Mouse (Mus musculus): Measurements from ENCODE around the gene Fanca. TPM values are rescaled to one million over a fixed set of nuclear protein-coding genes. Genes with fewer than 3 reads are reported as not detected.

The Fanca gene
- total and polyA plus RNA-seq, 3 experiments, result 3.9 to 6.2 (median 5.3) TPM

DNA sequence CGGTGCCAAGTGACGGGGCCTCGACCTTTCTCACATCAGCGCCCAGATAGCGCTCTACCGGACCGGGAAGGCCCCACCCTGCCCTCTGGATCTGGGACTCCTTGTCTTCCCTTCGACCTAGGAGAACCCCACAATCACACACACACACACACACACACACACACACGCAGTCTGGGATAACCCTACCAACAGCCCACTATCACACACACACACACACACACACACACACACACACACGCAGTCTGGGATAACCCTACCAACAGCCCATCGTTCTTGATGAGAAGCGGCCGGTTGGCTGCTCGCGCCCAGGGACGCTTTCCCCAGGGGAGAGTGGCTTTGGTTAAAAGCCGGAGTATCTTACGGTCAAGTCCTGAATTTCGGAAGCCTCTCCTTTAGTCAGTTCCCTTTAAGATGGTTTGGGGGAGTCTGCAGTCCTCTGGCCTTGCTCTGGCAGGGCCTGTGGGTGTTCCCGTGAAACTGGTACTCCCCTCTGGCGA, 14.8 kb upstream of the Fanca start:
- WGBS, result 8% methylated on average over 17 of the region's 21 CpGs
- Histone ChIP-seq H3K36me3 (ENCODE audit: control insufficient read depth, insufficient read depth, low read length) (no peaks in the 10 kb centered on the region), H3K9ac (ENCODE audit: low read depth, low read length) (no peak overlapping the region), H3K79me2 (replicated peaks; ENCODE audit: control insufficient read depth, insufficient read depth, low read length) (no peaks in the 10 kb centered on the region), H3K4me1 (ENCODE audit: control insufficient read depth, insufficient read depth, low read length) (no peaks in the 10 kb centered on the region), H3K4me3 (peak overlapping the region; percentile 41), H3K27ac (no peak overlapping the region), H3K27me3 (ENCODE audit: control insufficient read depth, insufficient read depth, low read length) (peaks cover 3% of the 10 kb centered on the region)
- DNase-seq, result no peak
- intact Hi-C loops (cut with DNase I), result no loop called here
- no peak for TF ChIP-seq POLR2A (IDR thresholded peaks at IDR 0.05; ENCODE audit: insufficient read depth, low read depth, low read length)
- TF ChIP-seq CTCF (IDR thresholded peaks at IDR 0.05), result no peak
- no peak for TF ChIP-seq EP300 (IDR thresholded peaks at IDR 0.05; ENCODE audit: insufficient read depth, low read depth, low read length)

DNA sequence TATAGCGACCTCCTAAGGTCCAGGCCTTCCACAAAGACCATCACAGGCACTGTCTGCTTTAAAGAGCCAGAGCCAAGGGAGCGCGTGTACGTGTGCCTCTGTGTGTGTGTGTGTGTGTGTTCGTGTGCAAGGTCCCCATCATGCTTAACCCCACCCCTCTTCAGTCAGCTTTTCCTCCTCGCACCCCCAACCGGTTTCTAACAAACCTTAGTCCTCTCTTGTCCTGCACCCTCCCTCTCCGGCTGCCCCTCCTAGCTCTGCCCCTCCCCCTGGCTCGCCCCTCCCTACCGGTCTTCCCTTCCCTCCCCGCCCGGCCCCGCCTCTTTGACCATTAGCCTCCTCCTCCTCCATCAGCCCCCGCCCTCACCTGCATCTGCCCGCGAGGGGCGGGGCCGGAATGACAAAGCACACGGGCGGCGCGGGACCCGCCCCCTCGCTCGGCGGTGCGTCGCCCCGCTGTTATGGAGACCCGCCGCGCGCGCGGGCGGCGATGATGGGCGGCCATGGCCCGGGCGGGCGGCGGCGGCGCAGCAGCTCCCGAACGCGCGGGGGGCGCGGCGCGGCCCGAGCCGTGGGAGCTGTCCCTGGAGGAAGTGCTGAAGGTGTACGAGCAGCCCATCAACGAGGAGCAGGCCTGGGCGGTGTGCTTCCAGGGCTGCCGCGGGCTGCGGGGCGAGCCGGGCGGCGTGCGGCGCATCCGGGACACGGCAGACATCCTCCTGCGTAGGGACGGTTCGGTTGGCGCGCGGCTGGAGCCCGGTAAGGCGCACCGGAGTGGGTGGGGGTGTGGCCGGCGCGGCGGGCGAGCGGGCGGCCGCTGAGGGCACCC, 14.1 kb upstream of the Fanca start, which contains the start of gene Spire2:
Gene Spire2 (plus strand): TSS at position 452 of the 829 bp plus-strand sequence.
- 2% methylated on average over 72 of the region's 85 CpGs for WGBS
- TF ChIP-seq CTCF (IDR thresholded peaks at IDR 0.05), result no peak
- H3K27me3 ChIP-seq (ENCODE audit: control insufficient read depth, insufficient read depth, low read length), result peaks cover 3% of the 10 kb centered on the region
- peak; percentile 78 to 81 for DNase-seq
- H3K27ac ChIP-seq, result no peak within 1 kb of the TSS
- intact Hi-C loops (cut with DNase I), result no loop called here
- peak within 1 kb of the TSS; percentile 41 for H3K4me3 ChIP-seq
- no peaks in the 10 kb centered on the region for H3K36me3 ChIP-seq (ENCODE audit: control insufficient read depth, insufficient read depth, low read length)
- no peak within 1 kb of the TSS for H3K9ac ChIP-seq (ENCODE audit: low read depth, low read length)
- H3K79me2 ChIP-seq (replicated peaks; ENCODE audit: control insufficient read depth, insufficient read depth, low read length), result no peaks in the 10 kb centered on the region
- H3K4me1 ChIP-seq (ENCODE audit: control insufficient read depth, insufficient read depth, low read length), result no peaks in the 10 kb centered on the region

DNA sequence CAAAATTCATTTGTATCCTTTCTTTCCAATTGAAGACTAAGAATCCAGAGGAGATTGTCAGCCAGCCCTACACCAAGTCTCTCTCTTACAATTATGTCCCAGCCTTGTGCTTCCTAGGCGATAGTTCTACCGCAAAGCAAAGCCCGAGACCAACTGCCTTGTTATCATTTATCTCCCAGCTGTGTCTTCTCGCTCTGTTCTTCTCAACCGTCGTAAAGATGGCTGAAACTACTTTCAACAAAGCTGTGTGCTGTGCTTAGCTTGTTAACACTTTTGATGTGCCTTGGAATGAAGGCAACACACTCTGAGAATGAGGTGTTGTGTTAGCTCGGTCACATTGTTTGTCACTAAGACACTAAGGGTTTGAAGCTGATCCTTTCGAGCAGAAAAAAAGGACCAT, 13.4 kb upstream of the Fanca start:
- intact Hi-C loops (cut with DNase I), result no loop called here
- no peak for DNase-seq
- TF ChIP-seq POLR2A (IDR thresholded peaks at IDR 0.05; ENCODE audit: insufficient read depth, low read depth, low read length) (no peak), EP300 (IDR thresholded peaks at IDR 0.05; ENCODE audit: insufficient read depth, low read depth, low read length) (no peak), CTCF (IDR thresholded peaks at IDR 0.05) (no peak)
- H3K4me1 ChIP-seq (ENCODE audit: control insufficient read depth, insufficient read depth, low read length), result no peaks in the 10 kb centered on the region
- H3K9ac ChIP-seq (ENCODE audit: low read depth, low read length), result no peak overlapping the region
- H3K79me2 ChIP-seq (replicated peaks; ENCODE audit: control insufficient read depth, insufficient read depth, low read length), result no peaks in the 10 kb centered on the region
- no peak overlapping the region for H3K27ac ChIP-seq
- WGBS, result 28% methylated on average over 8 of the region's 8 CpGs
- H3K27me3 ChIP-seq (ENCODE audit: control insufficient read depth, insufficient read depth, low read length), result peaks cover 3% of the 10 kb centered on the region
- H3K36me3 ChIP-seq (ENCODE audit: control insufficient read depth, insufficient read depth, low read length), result no peaks in the 10 kb centered on the region
- H3K4me3 ChIP-seq, result no peak overlapping the region

DNA sequence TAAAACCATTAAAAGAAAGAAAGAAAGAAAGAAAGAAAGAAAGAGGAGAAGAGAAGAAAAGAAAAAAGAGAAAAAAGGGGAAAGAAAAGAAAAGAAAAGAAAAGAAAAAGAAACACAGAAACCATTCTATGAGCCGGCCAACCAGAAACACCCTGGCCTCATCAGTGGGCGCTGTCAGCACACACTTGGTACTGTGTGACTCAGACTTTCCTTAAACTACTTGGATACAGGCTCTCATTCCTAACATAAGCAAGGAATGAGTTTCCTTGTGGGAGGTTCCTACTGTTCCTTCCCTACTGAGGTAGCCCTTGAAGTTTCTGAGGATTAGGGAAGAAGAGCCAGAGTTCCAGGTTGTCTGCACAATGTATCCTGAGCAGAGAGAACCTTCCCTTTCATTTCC, 12.9 kb upstream of the Fanca start:
- 28% methylated on average over 2 of the region's 2 CpGs for WGBS
- Histone ChIP-seq H3K4me3 (no peak overlapping the region), H3K79me2 (replicated peaks; ENCODE audit: control insufficient read depth, insufficient read depth, low read length) (no peaks in the 10 kb centered on the region), H3K4me1 (ENCODE audit: control insufficient read depth, insufficient read depth, low read length) (no peaks in the 10 kb centered on the region), H3K27me3 (ENCODE audit: control insufficient read depth, insufficient read depth, low read length) (peaks cover 3% of the 10 kb centered on the region), H3K9ac (ENCODE audit: low read depth, low read length) (no peak overlapping the region), H3K36me3 (ENCODE audit: control insufficient read depth, insufficient read depth, low read length) (no peaks in the 10 kb centered on the region), H3K27ac (no peak overlapping the region)
- TF ChIP-seq EP300 (IDR thresholded peaks at IDR 0.05; ENCODE audit: insufficient read depth, low read depth, low read length), result no peak
- no peak for TF ChIP-seq POLR2A (IDR thresholded peaks at IDR 0.05; ENCODE audit: insufficient read depth, low read depth, low read length)
- no peak for TF ChIP-seq CTCF (IDR thresholded peaks at IDR 0.05)
- intact Hi-C loops (cut with DNase I), result no loop called here
- no peak for DNase-seq

DNA sequence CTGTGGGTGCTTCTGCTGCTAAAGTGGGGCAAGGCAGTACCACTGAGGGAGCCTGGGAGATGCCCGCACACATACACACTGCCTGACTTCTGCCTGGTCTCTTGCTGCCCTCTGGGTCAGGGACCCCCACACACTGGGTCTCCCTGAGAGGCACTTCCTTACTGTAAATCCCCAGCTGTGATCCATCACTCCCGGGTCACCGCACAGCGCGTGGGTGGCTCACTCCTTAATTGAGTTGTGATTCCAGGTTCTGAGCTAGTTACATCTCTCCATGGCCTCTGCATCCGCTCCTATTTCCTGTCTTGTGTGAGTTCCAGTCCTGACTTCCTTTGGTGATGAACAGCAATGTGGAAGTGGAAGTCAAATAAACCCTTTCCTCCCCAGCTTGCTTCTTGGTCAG, 12.3 kb upstream of the Fanca start:
- Histone ChIP-seq H3K27me3 (ENCODE audit: control insufficient read depth, insufficient read depth, low read length) (peaks cover 3% of the 10 kb centered on the region), H3K4me3 (no peak overlapping the region), H3K9ac (ENCODE audit: low read depth, low read length) (no peak overlapping the region), H3K27ac (no peak overlapping the region), H3K79me2 (replicated peaks; ENCODE audit: control insufficient read depth, insufficient read depth, low read length) (no peaks in the 10 kb centered on the region), H3K4me1 (ENCODE audit: control insufficient read depth, insufficient read depth, low read length) (no peaks in the 10 kb centered on the region), H3K36me3 (ENCODE audit: control insufficient read depth, insufficient read depth, low read length) (no peaks in the 10 kb centered on the region)
- intact Hi-C loops (cut with DNase I), result no loop called here
- 47% methylated on average over 6 of the region's 6 CpGs for WGBS
- TF ChIP-seq EP300 (IDR thresholded peaks at IDR 0.05; ENCODE audit: insufficient read depth, low read depth, low read length), result no peak
- no peak for DNase-seq

DNA sequence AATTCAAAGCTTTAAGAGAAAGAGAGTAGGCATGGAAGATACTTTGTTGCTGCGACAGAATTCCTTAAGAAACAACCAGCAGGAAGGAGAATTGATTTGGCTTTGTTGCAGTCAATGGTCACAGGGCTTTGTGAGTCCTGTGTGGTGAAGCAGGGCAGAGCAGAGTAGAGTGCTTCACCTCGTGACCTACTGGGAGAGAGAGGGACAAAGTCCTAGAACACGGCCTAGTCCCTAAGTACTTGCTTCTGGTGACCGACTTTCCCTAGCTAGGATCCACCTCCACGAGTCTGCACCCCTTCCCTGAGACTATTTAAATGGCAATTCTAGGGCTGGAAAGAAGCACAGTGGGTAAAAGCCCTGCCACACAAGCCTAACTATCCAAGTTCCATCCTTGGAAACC, 11.6 kb upstream of the Fanca start:
- 76% methylated on average over 5 of the region's 5 CpGs for WGBS
- Histone ChIP-seq H3K79me2 (replicated peaks; ENCODE audit: control insufficient read depth, insufficient read depth, low read length) (no peaks in the 10 kb centered on the region), H3K4me1 (ENCODE audit: control insufficient read depth, insufficient read depth, low read length) (no peaks in the 10 kb centered on the region), H3K4me3 (no peak overlapping the region), H3K27me3 (ENCODE audit: control insufficient read depth, insufficient read depth, low read length) (peaks cover 3% of the 10 kb centered on the region), H3K36me3 (ENCODE audit: control insufficient read depth, insufficient read depth, low read length) (no peaks in the 10 kb centered on the region), H3K9ac (ENCODE audit: low read depth, low read length) (no peak overlapping the region), H3K27ac (no peak overlapping the region)
- intact Hi-C loops (cut with DNase I), result no loop called here
- DNase-seq, result no peak
- TF ChIP-seq CTCF (IDR thresholded peaks at IDR 0.05), result no peak
- no peak for TF ChIP-seq POLR2A (IDR thresholded peaks at IDR 0.05; ENCODE audit: insufficient read depth, low read depth, low read length)
- TF ChIP-seq EP300 (IDR thresholded peaks at IDR 0.05; ENCODE audit: insufficient read depth, low read depth, low read length), result no peak

Data from heart, adult 2 months (tissue).